Mouse (Mus musculus) left cerebral cortex, postnatal 25 days (tissue): ENCODE data around the gene Misp. TPM values are rescaled to one million over a fixed set of nuclear protein-coding genes. Genes with fewer than 3 reads are reported as not detected.

ENCODE experiments used
- DNase-seq, 2 experiments: peaks; one replicate each; pipeline ENCODE4 v3.0.0; 2022; ENCODE audit warnings: low spot score in 2 of 2, mixed read lengths in 1 of 2
- intact Hi-C: fragments of 180-260 bp; cut with DNase I; formaldehyde crosslinking; loops from one replicate; pipeline ENCODE4 v1.15.1; 2025
- total RNA-seq, 2 experiments: library from RNA; stranded (reverse); gene quantifications; 2 replicates each; pipeline ENCODE4 v1.2.3; 2021

Misp gene
- total RNA-seq, 2 experiments from 2014 or later: 0.62 to 1.7 TPM

- no peak for DNase-seq
- intact Hi-C loops: no loop called here
These were observed 4.9 kb upstream of the Misp start for GRCm38 (mm10) chr10:79815671-79816494.

DNA sequence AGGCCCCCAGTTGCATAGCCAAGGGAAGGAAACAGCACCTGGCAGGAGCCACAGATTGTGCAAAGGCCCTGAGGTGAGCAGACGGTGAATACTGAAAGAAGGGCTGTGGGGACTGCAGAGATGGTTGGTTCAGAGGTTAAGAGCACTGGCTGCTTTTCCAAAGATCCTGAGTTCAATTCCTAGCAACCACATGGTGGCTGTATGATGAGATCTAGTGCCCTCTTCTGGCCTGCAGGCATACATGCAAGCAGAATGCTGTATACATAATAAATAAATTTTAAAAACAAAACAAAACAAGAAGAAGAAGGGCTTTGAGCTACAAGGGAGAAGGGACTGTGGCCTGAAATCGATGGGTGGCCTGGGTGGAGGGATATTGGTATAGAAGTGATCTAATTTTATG lies 3.7 kb upstream of the Misp start:
- intact Hi-C loops: no loop called here
- DNase-seq: no peak

DNA sequence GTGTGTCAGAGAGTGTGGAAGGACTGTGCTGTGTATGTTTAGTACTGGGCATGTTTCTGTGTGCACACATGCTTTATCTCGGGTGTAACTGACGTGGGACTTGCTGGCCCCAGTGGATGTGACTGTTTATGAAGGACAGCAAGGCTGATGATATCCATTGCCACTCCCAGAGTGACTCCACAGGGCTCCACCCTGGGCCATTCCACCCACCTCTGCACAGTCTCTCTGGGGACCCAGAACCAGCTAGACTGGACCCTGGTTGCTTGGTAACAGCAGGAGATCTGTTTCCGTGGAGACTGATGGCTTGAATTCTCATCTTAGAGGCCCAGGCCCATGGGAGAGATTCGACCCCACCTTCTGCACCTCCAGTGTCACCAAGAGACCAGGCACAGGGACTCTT lies 2.6 kb upstream of the Misp start:
- intact Hi-C loops: no loop called here
- no peak for DNase-seq

DNA sequence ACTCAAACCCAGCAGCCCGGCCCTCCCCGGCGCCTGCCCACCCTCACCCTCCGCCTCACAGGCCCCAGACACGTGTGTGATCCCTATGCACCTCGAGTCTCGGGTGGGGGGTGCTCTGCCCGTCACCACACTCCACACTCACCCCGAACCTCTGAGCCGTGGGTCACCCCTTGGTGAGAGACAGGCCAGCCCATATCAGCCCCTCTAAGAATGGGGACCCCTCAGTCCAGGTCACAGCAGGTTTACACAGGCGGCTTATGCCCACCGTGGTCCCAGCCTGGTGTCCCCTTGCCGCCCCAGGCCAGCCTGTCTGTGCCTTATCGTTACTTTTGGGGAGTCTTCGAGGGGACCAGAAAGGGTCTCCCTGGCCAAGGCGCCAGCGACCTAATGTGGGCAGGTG lies 1.2 kb upstream of the Misp start:
- intact Hi-C loops: loop anchor here (5.0 kb wide), 1 partner anchor 97 kb away; no protein-coding TSS in a partner anchor

GRCm38 (mm10) chr10:79820277-79820676 lies 512 bp upstream of the Misp start:
- no peak for DNase-seq
- intact Hi-C loops: loop anchor here (5.0 kb wide), 1 partner anchor 98 kb away; no protein-coding TSS in a partner anchor

More for the DNA sequence above, 1.2 kb upstream of the Misp start:
- DNase-seq: no peak

GRCm38 (mm10) chr10:79821731-79822130 lies 942 bp downstream of the Misp start:
- DNase-seq: no peak
- intact Hi-C loops: loop anchor here (5.0 kb wide), 1 partner anchor 99 kb away; no protein-coding TSS in a partner anchor

GRCm38 (mm10) chr10:79822372-79822771 lies 1.6 kb downstream of the Misp start:
- no peak for DNase-seq
- intact Hi-C loops: loop anchor here (5.0 kb wide), 1 partner anchor 100 kb away; no protein-coding TSS in a partner anchor

GRCm38 (mm10) chr10:79823011-79823410 lies 2.2 kb downstream of the Misp start:
- intact Hi-C loops: loop anchor here (5.0 kb wide), 1 partner anchor 101 kb away; no protein-coding TSS in a partner anchor
- no peak for DNase-seq

- intact Hi-C loops: loop anchor here (5.0 kb wide), 1 partner anchor 102 kb away; no protein-coding TSS in a partner anchor
- no peak for DNase-seq
These were observed 3.6 kb downstream of the Misp start for GRCm38 (mm10) chr10:79824413-79824812.

DNA sequence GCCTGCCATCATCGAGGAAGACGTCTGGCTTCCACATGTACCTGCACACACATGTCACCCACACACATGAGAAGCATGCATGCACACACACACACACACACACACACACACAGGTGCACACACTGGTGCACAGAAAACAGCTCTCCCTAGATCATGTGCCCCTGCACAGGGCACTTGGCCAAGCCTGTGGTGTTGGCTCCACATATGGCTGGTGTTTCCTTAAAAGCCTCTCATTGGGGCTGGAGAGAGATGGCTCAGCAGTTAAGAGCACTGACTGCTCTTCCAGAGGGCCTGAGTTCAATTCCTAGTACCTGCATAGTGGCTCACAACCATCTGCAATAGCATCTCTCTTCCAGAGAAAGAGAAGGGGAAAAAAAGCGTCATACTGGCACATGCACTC lies 10.8 kb downstream of the Misp start:
- DNase-seq: no peak
- intact Hi-C loops: no loop called here

DNA sequence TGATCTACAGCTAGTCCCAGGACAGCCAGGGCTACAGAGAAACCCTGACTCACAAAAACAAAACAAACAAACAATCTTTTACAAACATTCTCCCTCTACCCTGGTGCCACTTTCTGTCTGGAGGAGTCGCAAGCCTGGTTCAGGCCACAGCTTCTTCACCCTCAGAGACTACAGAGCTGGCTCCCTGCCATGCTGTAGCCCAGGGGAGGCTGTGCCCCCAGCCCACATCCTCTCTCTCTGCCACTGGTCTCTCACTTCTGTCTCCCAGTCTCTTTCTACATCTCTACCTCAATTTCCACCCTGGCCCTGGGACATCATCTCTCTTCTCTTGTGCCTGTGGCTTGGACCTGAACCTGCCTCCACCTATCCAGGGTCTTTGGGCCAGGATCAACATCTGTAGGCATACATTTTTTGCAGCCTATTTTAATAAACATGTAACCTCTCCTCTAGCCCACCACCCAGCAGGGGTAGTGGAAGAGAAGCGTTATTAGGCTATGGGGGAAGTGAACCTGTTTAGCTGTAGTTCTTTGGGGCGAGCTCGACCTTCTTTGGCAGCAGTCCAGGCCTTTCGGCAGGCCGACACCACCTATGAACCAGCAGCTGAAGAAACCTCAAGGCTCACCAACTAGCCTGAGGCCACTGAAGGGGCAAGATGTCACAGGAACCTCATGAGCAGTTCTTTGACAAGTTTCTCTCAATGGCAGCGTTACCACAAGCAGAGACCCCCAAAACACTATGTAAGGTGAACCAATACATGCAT lies 11.4 kb downstream of the Misp start:
- no peak for DNase-seq
- intact Hi-C loops: no loop called here

- intact Hi-C loops: no loop called here
- no peak for DNase-seq
These were observed 12.0 kb downstream of the Misp start for GRCm38 (mm10) chr10:79832786-79833181.

DNA sequence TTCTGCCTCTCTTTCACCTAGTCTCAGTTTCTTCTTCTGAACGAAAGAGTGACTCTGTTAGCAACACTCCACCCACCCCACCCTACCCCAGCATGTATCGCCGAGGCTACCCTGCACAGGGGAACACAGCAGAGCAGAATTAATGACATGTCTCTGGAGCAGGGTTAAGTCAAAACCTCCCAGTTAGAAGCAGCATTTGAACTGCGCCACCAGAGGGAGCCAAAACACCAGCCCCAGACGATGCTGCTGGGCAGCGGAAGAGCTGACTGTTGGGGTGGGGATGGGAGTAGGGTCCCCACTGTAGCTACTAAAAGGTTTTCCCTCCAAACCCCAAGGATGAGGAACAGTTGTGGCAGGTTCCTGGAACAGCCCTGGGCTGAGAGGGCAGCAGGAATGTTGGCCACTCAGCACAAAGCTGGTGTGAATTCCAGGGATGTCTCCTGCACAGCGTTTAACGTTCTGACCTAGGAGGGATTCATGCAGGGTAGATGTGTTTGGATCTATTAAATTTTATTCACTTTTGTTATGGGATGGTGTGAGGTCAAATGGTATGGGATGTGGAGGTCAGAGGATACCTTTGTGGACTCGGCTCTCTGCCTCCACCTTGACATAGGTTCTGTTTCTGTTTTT lies 14.1 kb downstream of the Misp start:
- intact Hi-C loops: loop anchor here (1.0 to 5.0 kb wide), 3 partner anchors 47 to 120 kb away; no protein-coding TSS in a partner anchor
- peak; percentile 71 to 77 for DNase-seq

DNA sequence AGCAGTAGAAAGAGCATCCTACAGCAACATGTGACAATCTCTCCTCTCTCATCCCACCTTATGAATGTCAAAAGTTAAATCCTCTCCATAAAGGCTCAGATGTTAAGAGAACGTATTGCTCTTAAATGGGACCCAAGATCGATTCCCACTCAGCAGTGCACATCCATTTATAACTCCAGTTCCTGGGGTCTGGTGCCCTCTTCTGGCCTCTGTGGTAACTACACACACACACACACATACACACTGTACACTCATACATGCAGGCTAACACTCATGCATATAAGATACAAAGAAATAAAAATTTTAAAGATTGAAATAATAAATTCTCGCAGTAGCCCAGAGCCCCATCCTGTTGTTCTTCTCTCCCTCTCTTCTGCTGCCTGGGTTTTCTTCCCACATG lies 16.1 kb downstream of the Misp start:
- intact Hi-C loops: loop anchor here (5.0 kb wide), 1 partner anchor 45 kb away; no protein-coding TSS in a partner anchor
- DNase-seq: no peak

GRCm38 (mm10) chr10:79838151-79838550 lies 17.4 kb downstream of the Misp start:
- no peak for DNase-seq
- intact Hi-C loops: loop anchor here (5.0 kb wide), 1 partner anchor 44 kb away; no protein-coding TSS in a partner anchor

- intact Hi-C loops: loop anchor here (2.0 kb wide), 1 partner anchor 15 kb away; the partner anchor contains the start of gene Ptbp1
- no peak for DNase-seq
These were observed 19.3 kb downstream of the Misp start for GRCm38 (mm10) chr10:79840091-79840490.

DNA sequence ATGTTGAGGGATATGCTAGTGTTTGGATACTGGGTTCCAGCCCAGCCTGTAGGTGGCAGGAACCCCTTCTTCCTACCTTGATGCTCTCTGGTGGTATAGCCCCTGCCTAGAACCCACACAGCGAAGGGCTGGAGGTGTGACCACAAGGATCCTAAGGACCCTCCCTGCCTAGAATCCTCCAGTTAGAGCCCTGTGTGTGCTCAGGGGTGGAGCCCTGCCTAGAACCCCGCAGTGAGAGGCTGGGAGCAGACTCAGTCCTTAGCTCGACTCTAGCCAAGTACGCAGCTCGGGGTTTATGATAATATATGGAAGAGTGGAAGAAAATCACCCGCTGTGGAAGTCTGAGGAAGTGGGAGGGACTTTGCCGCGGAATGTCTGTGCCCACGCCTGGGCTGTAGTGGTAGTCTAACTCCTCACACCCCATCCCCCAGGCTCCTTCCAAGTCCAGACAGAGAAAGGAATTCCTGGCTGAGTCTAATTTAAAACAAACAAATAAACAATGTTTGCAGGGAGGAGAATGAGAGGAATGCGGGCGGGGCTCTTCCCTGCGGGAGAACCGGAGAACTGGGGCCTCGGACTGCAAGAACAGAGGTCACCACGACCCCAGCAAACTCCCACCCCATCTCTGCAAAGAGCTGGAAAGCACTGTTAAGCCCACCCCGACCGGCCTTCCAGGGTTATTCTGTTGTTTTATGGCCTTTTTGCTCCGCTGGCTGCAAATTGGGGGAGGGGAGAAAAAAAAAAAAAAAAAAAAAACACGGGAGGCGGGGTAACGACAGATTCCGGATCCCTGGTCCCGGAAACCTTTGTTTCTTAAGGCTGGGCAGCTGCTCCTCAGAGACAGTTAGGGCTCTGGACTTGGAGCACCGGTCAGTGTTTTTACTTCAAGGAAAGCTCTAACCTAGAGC lies 20.1 kb downstream of the Misp start:
- intact Hi-C loops: loop anchor here (2.0 kb wide), 1 partner anchor 14 kb away; the partner anchor contains the start of gene Ptbp1
- peak; percentile 72 to 92 for DNase-seq

DNA sequence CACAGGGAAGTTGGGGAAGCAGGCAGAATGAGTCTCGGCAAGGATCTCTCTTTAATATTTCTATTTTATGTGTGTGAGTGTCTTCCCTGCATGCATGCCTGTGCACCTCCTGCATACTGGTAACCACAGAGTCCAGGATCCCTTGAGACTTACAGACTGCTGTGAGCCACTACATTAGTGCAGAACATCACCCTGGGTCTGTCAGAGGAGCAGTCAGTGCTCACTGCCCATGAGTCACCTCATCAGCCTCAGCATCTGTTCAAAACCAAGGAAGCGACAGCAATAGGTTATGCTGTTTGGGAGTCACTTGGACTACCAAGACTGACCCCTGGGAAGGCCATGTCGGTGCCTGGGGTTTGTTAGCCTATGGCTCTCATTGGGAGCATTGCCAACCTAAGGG lies 21.5 kb downstream of the Misp start:
- intact Hi-C loops: no loop called here

DNA sequence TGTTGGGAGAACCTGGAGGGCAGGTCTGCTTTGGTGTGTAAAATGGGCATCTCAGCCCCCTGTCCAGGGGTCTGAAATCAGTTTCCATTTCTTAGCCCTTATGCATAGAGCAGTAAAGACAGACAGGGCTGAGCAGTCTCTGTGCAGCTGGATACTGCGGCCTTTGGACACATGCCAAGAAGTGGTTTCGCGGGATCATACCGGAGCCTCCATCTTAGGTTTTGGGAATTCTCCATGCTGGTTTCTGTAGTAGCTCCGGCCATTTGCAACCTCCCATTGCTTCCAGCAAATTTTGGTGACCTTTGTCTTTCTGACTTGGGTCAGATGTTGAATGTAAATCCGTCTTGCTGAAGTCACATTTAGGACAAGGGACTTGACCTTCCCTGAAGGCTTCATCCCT lies 22.7 kb downstream of the Misp start:
- DNase-seq: no peak
- intact Hi-C loops: no loop called here

More for the DNA sequence above, 21.5 kb downstream of the Misp start:
- DNase-seq: no peak
